Mouse (Mus musculus): ENCODE results near the gene Ftl1. TPM values are rescaled to one million over a fixed set of nuclear protein-coding genes. Genes with fewer than 3 reads are reported as not detected.

Gene Ftl1
- polyA plus RNA-seq, 1 experiment from 2014 or later, result 4,939 TPM

DNA sequence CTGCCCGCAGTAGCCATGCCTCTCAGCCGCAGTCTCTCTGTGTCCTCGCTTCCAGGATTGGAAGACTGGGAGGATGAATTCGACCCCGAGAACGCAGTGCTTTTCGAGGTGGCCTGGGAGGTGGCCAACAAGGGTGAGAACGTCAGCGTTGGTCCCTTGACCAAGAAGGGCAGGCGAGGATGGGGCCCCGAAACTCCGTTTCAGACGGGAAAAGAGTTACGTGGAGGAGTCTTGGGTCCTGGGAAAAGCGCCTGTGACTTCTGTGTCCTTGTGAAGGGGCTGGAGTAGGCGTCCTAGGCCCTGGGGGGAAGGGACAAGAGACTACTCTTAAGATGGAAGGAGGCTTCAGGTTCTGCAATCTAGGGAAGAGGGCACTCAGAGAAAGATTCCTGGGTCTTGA lies 24.6 kb downstream of the Ftl1 start:
- Histone ChIP-seq H3K4me1 (peaks cover 54% of the 10 kb centered on the region), H3K4me3 (peak overlapping the region; percentile 72), H3K27me3 (ENCODE audit: insufficient read depth, poor library complexity, severe bottlenecking) (no peaks in the 10 kb centered on the region), H3K36me3 (peaks cover 30% of the 10 kb centered on the region), H3K27ac (peak overlapping the region; percentile 93), H3K9me3 (no peaks in the 10 kb centered on the region)
- DNase-seq (ENCODE audit: low spot score), result no peak
- 3% methylated on average over 16 of the region's 16 CpGs for WGBS

DNA sequence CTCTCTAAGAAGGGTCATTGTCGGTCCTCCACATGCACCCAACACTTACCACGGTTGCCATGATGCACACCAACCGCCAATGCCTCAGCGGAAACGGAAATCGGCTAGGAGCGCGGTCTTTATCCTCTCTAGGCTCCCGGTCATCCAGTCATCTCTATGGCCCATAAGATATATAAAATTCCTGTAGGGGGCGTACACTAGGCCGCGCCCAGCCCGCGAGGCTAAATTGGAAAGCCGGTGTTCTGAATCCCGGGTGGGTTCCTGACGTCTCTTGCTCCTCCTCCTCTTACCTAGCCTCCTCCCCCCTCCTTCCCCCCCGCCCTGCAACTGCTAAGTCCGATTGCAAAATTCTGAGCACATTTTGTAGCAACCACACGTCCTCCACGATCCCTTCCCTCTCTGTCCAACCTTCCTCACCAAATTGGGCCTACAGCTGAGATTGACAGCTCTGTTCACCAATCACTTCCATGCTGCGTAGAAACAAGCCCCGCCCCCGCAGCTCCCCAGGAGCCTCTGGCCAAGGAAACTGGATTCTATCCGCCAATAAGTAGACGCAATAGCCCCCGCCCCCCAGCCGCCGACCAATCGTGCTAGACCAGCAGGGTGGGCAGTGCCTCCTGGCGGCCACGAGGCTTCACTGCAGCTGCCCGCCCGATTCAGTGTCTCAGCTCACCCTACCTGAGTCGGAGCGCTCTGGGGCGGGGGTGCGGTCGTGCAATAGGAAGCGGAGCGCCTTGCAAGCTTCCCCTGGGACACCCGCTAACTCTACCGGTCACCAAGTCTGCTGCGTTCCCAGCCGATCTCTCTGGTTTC lies 25.3 kb downstream of the Ftl1 start, which contains the start of gene Gys1:
Gys1 (plus strand) TSS at position 642 of the 813 bp plus-strand sequence.
- H3K36me3 ChIP-seq, result peaks cover 30% of the 10 kb centered on the region
- H3K4me1 ChIP-seq, result peaks cover 54% of the 10 kb centered on the region
- peak within 1 kb of the TSS; percentile 93 for H3K27ac ChIP-seq
- no peaks in the 10 kb centered on the region for H3K27me3 ChIP-seq (ENCODE audit: insufficient read depth, poor library complexity, severe bottlenecking)
- peak within 1 kb of the TSS; percentile 72 for H3K4me3 ChIP-seq
- 0% methylated on average over 45 of the region's 45 CpGs for WGBS
- no peaks in the 10 kb centered on the region for H3K9me3 ChIP-seq
- DNase-seq (ENCODE audit: low spot score), result peak; percentile 100

DNA sequence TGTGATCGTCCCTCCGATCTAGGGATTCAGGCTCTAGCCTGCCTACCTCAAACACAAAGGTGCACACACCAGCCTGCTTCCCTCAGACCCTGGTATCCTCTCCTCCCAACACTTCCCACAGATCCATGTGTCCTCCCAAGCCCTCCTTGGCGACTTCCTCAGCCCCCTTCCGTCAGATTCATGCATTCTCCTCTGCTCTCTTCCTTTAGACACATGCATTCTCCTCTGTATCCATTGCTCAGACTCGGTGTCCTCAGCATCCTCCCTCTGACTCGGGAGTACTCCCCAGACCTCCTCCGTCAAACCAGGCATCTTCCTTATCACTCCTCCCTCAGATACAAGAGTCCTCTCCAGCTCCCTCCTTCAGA lies 25.9 kb downstream of the Ftl1 start:
- WGBS, result under 1% methylated on average over 7 of the region's 7 CpGs
- DNase-seq (ENCODE audit: low spot score), result no peak

DNA sequence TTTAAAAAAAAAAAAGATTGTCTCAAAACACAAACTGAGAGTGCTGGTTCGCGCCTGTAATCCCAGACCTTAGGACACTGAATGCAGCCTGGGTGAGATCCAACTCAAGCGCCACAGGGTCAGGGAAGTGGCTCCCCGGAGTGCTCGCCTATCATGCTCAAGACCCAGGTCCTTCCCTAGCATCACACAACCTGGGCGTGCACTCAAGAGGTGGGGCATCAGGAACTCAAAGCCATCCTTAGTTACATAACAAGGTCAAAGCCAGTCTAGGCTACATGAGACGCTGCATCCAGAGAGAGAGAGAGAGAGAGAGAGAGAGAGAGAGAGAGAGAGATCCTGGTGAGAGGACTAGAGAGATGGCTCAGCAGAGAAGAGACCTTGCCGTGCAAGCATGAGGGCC lies 33.1 kb downstream of the Ftl1 start:
- Histone ChIP-seq H3K4me1 (peaks cover 11% of the 10 kb centered on the region; the same call in 1 of the 2 replicates), H3K36me3 (peaks cover 100% of the 10 kb centered on the region), H3K27me3 (ENCODE audit: insufficient read depth, poor library complexity, severe bottlenecking) (peaks cover 7% of the 10 kb centered on the region), H3K4me3 (no peak overlapping the region), H3K27ac (no peak overlapping the region), H3K9me3 (no peaks in the 10 kb centered on the region)
- DNase-seq (ENCODE audit: low spot score), result no peak
- WGBS, result 91% methylated on average over 8 of the region's 8 CpGs

More for the DNA sequence above, 25.9 kb downstream of the Ftl1 start:
- Histone ChIP-seq H3K36me3 (peaks cover 33% of the 10 kb centered on the region), H3K27me3 (ENCODE audit: insufficient read depth, poor library complexity, severe bottlenecking) (no peaks in the 10 kb centered on the region), H3K9me3 (no peaks in the 10 kb centered on the region), H3K4me3 (peak overlapping the region; percentile 72), H3K4me1 (peaks cover 54% of the 10 kb centered on the region), H3K27ac (peak overlapping the region; percentile 93)

DNA sequence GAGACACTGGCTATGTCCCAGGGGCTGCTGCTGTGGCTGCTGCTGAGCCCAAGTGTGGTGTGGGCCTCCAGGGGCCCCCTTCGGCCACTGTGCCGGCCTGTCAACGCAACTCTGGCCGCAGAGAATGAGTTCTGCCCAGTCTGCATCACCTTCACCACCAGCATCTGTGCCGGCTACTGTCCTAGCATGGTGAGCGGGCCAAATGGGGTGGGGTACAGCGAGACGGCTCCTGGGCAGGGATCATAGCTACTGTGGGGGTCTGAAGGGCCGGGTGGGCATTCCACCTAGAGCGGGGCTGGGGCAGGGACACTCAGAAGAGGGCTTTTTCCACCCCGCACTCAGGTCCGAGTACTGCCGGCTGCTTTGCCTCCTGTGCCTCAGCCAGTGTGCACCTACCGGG lies 38.5 kb downstream of the Ftl1 start:
- no peak for DNase-seq (ENCODE audit: low spot score)
- Histone ChIP-seq H3K27ac (no peak overlapping the region), H3K9me3 (no peaks in the 10 kb centered on the region), H3K4me3 (no peak overlapping the region), H3K27me3 (ENCODE audit: insufficient read depth, poor library complexity, severe bottlenecking) (peaks cover 61% of the 10 kb centered on the region), H3K4me1 (peaks cover 24% of the 10 kb centered on the region), H3K36me3 (peaks cover 58% of the 10 kb centered on the region)
- WGBS, result 88% methylated on average over 14 of the region's 14 CpGs

DNA sequence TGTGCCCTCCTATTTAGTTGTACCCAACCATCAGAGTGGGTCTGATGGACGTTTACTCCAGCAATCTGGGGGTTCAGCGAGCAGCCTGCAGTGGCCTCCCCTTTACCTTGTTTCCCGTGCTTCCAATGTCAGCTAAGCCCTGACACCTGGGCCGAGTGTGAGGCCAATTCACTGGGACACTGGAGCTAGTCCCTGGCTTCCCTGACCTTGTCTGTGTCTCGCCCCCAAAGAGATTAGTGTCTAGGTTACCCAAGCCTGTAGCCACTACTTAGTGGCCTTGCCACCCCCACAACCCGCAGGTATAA lies 39.1 kb downstream of the Ftl1 start, which contains the start of gene Lhb:
Lhb (plus strand) TSS at position 206 of the 305 bp plus-strand sequence.
- H3K4me3 ChIP-seq, result peak within 1 kb of the TSS; percentile 25
- H3K27ac ChIP-seq, result peak within 1 kb of the TSS; percentile 37; the same call in 1 of the 2 replicates
- H3K27me3 ChIP-seq (ENCODE audit: insufficient read depth, poor library complexity, severe bottlenecking), result peaks cover 67% of the 10 kb centered on the region
- H3K4me1 ChIP-seq, result peaks cover 28% of the 10 kb centered on the region
- peaks cover 51% of the 10 kb centered on the region for H3K36me3 ChIP-seq
- no peak for DNase-seq (ENCODE audit: low spot score)
- WGBS, result 62% methylated on average over 6 of the region's 6 CpGs
- H3K9me3 ChIP-seq, result no peaks in the 10 kb centered on the region

DNA sequence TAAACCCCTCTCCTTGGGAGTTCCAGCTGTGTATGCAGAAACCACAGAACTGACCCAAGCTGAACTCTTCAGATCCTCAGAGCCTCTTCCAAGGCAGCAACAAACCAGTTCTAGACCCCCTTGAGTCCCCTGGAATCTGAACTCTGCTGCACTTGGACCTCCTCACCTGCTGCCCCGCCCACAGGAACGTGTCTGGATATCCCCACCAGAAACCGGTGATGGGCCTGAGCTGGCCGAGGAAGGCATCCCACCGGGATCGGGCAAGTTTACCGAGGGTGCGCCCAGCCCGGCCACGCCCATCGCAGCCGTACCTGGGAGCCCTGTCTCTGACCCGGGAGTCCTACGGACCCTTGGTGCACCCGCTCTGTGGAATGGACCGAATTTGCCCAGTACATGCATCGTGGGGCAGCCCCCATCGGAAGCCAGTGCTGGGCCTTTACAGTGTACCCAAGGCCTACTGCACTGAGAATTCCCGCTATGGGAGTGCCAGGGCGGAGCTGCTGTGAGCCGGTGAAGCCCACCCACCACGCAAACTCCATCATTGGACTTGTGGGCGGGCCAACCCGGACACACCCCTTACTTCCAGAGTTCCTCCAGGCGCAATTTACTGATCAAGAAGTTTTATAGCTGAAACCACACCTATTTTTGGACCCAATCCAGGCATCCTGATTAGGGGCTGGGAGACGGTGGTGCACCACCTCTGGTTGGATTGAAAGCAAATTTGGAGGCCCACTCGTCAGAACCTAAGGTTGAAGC lies 39.6 kb downstream of the Ftl1 start:
- 13% methylated on average over 27 of the region's 27 CpGs for WGBS
- Histone ChIP-seq H3K27me3 (ENCODE audit: insufficient read depth, poor library complexity, severe bottlenecking) (peaks cover 72% of the 10 kb centered on the region), H3K4me3 (peak overlapping the region; percentile 25), H3K9me3 (no peaks in the 10 kb centered on the region), H3K4me1 (peaks cover 33% of the 10 kb centered on the region), H3K27ac (peak overlapping the region; percentile 37; the same call in 1 of the 2 replicates), H3K36me3 (peaks cover 46% of the 10 kb centered on the region)
- no peak for DNase-seq (ENCODE audit: low spot score)

DNA sequence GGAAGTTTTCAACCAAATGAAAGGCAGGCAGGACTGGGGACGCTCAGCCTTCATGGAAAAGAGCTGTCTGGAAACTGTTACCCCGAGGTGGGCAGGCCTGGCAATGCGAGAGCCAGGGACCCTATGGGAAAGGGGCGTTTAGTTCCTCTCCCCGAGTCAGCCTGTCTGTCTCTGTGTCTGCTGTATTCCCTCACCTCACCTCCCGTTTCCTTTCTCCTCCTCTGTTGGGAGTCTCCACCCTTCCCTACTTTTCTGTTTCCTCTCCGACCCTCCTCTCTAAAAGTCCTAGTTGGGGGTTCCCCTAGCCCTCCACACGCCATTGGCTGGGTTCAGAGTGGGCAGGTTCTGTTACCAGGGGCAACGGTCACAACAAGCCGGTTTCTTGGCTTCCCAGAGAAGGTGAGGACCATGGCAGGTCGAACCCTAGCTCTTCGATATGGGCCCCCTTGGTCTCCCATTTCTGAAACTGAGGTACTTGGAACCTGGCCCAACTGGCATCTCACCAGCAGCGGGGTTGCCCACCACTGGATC lies 41.7 kb downstream of the Ftl1 start:
- Histone ChIP-seq H3K36me3 (peaks cover 26% of the 10 kb centered on the region), H3K4me1 (peaks cover 52% of the 10 kb centered on the region), H3K27me3 (ENCODE audit: insufficient read depth, poor library complexity, severe bottlenecking) (peaks cover 93% of the 10 kb centered on the region), H3K9me3 (no peaks in the 10 kb centered on the region), H3K4me3 (peak overlapping the region; percentile 25), H3K27ac (peak overlapping the region; percentile 18; the same call in 1 of the 2 replicates)
- DNase-seq (ENCODE audit: low spot score), result no peak
- 8% methylated on average over 13 of the region's 13 CpGs for whole genome bisulfite sequencing

DNA sequence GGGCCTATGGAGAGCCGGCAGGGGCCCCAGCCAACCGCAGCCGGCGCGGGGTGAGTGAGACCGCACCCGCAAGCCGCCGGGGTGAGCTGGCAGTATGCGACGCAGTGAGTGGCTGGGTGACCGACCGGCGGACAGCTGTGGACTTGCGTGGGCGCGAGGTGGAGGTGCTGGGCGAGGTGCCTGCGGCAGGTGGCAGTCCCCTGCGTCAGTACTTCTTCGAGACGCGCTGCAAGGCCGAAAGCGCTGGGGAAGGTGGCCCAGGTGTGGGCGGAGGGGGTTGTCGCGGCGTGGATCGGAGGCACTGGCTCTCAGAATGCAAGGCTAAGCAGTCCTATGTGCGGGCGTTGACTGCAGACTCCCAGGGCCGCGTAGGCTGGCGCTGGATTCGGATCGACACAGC lies 44.0 kb downstream of the Ftl1 start:
- WGBS, result 13% methylated on average over 37 of the region's 37 CpGs
- Histone ChIP-seq H3K36me3 (peaks cover 2% of the 10 kb centered on the region), H3K4me3 (peak overlapping the region; percentile 47), H3K4me1 (peaks cover 53% of the 10 kb centered on the region), H3K27ac (no peak overlapping the region), H3K9me3 (no peaks in the 10 kb centered on the region), H3K27me3 (ENCODE audit: insufficient read depth, poor library complexity, severe bottlenecking) (peaks cover 97% of the 10 kb centered on the region)
- DNase-seq (ENCODE audit: low spot score), result no peak

DNA sequence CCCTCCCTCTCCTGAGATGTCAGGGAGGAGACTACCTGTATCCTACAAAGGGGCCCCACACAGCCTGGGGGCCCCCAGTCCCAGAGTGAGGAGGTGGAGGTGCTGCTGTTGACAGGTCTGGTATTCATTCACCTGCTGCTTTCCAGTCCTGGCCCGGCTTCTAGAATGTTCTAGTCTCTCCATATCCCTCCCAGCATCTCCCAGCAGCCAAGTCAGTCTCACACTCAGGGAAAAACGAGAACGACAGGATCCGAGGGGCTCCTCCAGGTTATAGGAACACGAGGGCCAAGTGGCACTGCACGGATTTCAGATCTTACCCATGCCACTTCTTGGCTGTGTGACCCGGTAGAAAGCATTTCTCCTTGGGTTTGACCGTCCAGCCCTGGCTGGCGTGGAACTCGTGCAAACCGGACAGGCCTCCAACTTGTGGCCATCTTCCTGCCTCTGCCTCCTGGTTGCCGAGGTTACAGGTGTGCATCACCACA lies 44.9 kb downstream of the Ftl1 start:
- Histone ChIP-seq H3K27me3 (ENCODE audit: insufficient read depth, poor library complexity, severe bottlenecking) (peaks cover 97% of the 10 kb centered on the region), H3K4me3 (peak overlapping the region; percentile 68; the same call in 1 of the 2 replicates), H3K4me1 (peaks cover 45% of the 10 kb centered on the region), H3K9me3 (no peaks in the 10 kb centered on the region), H3K27ac (no peak overlapping the region), H3K36me3 (no peaks in the 10 kb centered on the region)
- WGBS, result 39% methylated on average over 12 of the region's 12 CpGs
- no peak for DNase-seq (ENCODE audit: low spot score)

DNA sequence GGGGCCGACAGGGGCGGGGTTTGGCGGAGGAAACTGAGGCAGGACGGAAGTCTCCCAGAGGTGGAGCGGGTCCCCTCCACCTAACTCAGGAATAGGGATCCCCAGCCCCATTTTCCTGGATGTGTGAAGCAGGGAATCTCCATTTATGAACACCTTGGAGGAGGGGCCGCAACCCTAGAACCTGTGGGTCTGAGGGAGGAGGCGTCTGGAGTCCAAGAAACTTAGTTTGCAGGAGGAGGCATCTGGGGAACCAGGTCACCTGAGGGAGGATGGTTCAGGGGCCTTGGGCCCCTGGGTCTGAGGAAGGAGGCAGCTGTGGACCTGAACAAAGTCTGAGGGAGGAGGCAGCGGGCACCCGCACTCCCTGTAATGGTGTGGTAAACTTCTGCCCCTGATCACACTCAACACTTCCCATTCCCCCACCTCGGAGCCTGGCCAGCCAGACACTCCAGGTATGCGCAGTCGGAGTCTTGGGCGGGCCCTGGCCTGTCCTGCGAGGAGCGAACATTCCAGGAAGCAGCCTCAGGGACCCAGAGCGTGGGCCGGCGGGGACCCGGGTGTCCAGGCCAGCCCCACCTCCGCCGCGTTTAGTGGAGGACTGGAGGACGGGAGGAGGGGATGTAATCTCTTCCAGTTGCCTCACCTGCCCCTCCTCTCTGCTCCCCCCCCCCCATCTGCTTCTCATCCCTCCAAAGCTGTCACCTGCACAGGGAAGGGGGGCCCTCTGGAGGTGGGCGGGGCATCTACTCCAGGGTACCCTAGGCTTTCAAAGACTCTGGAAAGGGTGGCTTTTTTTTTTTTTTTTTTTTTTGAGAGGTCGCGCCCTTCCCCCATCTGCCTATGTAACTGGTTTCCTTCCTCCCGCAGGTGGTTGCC lies 45.6 kb downstream of the Ftl1 start:
- no peak for DNase-seq (ENCODE audit: low spot score)
- Histone ChIP-seq H3K4me1 (peaks cover 42% of the 10 kb centered on the region), H3K36me3 (no peaks in the 10 kb centered on the region), H3K9me3 (no peaks in the 10 kb centered on the region), H3K27ac (peak overlapping the region; percentile 85; the same call in 1 of the 2 replicates), H3K27me3 (ENCODE audit: insufficient read depth, poor library complexity, severe bottlenecking) (peaks cover 97% of the 10 kb centered on the region), H3K4me3 (peak overlapping the region; percentile 68)
- 2% methylated on average over 26 of the region's 27 CpGs for WGBS
